Mouse (Mus musculus): ENCODE measurements at regions not wholly inside any gene's neighbourhood (a gene's known extent, or its start where the extent isn't known, plus 50 kb on each side); places are given as distances from the start of the nearest gene placed in this dataset.

DNA sequence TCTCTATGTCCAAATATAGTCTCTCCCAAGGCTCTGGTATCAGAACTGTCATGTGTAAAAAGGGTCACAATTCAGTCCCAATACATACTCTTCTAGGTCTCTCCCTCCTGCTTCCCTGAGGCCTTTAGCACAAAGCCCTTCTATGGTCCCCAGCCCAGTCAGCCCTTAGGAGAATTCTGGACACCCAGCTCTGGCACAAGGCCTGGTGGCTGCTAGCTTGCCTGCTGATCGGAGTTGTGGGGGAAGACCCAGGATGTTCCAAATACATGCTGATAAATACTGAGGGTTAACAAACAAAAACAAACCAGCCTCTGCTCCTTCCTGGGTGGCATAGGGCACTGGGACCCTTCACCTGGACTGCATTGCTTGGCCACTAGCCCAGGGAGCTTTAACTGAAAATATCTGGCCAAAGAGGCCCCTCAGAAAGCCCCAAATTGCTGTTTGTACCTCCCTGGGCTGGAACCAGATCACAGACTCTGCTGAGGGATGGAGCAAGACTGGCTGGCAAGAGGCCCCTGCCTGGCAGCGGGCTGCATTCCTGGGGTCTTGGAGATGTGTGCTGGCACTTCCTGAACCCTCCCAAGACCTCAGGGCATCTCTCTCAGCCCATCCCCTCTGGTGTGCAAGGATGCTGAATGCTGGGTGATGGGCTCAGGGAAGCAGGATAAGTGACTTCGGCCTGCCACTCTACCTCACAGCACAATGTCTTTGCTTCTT, 114.3 kb downstream of the 1810010D01Rik start:
- H3K4me3 ChIP-seq (ENCODE audit: low read depth, low read length) = no peak overlapping the region
- H3K9me3 ChIP-seq (ENCODE audit: control insufficient read depth, low read length) = no peaks in the 10 kb centered on the region
- peak; percentile 43 for DNase-seq (ENCODE audit: low spot score)
- H3K4me2 ChIP-seq (ENCODE audit: low read depth, low read length) = no peak overlapping the region
- WGBS = 67% methylated on average over 3 of the region's 3 CpGs
- H3K9ac ChIP-seq (ENCODE audit: low read depth, low read length) = no peak overlapping the region
- no peak overlapping the region for H3K27ac ChIP-seq (replicated peaks; ENCODE audit: low read depth, low read length)
- H3K4me1 ChIP-seq (ENCODE audit: control insufficient read depth, insufficient read depth, low read length) = peaks cover 11% of the 10 kb centered on the region; the same call in 1 of the 2 replicates
- H3K36me3 ChIP-seq (ENCODE audit: control insufficient read depth, insufficient read depth, low read length) = no peaks in the 10 kb centered on the region
- ATAC-seq (ENCODE audit: low read depth) = no peak
- H3K27me3 ChIP-seq (replicated peaks; ENCODE audit: control insufficient read depth, insufficient read depth, low read length) = no peaks in the 10 kb centered on the region

GRCm38 (mm10) chr7:145092392-145093176, 115.3 kb downstream of the 1810010D01Rik start:
- WGBS = 77% methylated on average over 6 of the region's 6 CpGs
- ATAC-seq (ENCODE audit: low read depth) (no peak), DNase-seq (ENCODE audit: low spot score) (no peak)
- no peaks in the 10 kb centered on the region for H3K27me3 ChIP-seq (replicated peaks; ENCODE audit: control insufficient read depth, insufficient read depth, low read length)
- no peak overlapping the region for H3K27ac ChIP-seq (replicated peaks; ENCODE audit: low read depth, low read length)
- H3K4me3 ChIP-seq (ENCODE audit: low read depth, low read length) = no peak overlapping the region
- peaks cover 11% of the 10 kb centered on the region; the same call in 1 of the 2 replicates for H3K4me1 ChIP-seq (ENCODE audit: control insufficient read depth, insufficient read depth, low read length)
- H3K9ac ChIP-seq (ENCODE audit: low read depth, low read length) = no peak overlapping the region
- H3K4me2 ChIP-seq (ENCODE audit: low read depth, low read length) = no peak overlapping the region
- H3K9me3 ChIP-seq (ENCODE audit: control insufficient read depth, low read length) = no peaks in the 10 kb centered on the region
- no peaks in the 10 kb centered on the region for H3K36me3 ChIP-seq (ENCODE audit: control insufficient read depth, insufficient read depth, low read length)

DNA sequence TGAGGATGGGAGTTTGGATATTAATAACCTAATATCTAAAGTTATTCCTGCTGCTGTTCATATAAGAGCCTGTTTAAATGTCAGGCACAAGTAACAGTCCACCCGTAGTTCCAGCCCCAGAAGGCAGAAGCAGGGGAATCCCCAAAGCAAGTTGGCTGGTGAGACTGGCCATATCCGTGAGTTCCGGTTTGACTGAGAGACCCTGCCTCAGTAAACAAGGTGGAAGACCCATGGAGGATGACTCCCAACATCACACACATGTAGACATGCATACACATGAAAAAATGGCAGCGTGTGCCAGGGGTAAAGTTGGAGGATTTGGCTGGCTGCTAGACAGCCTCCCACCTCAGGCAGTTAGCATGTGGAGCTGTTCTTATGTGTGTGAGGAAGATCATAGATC, 117.1 kb downstream of the 1810010D01Rik start:
- Histone ChIP-seq H3K9ac (ENCODE audit: low read depth, low read length) (no peak overlapping the region), H3K9me3 (ENCODE audit: control insufficient read depth, low read length) (no peaks in the 10 kb centered on the region), H3K4me2 (ENCODE audit: low read depth, low read length) (no peak overlapping the region), H3K4me3 (ENCODE audit: low read depth, low read length) (no peak overlapping the region), H3K36me3 (ENCODE audit: control insufficient read depth, insufficient read depth, low read length) (no peaks in the 10 kb centered on the region), H3K27me3 (replicated peaks; ENCODE audit: control insufficient read depth, insufficient read depth, low read length) (no peaks in the 10 kb centered on the region), H3K4me1 (ENCODE audit: control insufficient read depth, insufficient read depth, low read length) (peaks cover 11% of the 10 kb centered on the region; the same call in 1 of the 2 replicates), H3K27ac (replicated peaks; ENCODE audit: low read depth, low read length) (no peak overlapping the region)
- DNase-seq (ENCODE audit: low spot score) = no peak
- WGBS = 84% methylated on average over 4 of the region's 4 CpGs
- no peak for ATAC-seq (ENCODE audit: low read depth)

DNA sequence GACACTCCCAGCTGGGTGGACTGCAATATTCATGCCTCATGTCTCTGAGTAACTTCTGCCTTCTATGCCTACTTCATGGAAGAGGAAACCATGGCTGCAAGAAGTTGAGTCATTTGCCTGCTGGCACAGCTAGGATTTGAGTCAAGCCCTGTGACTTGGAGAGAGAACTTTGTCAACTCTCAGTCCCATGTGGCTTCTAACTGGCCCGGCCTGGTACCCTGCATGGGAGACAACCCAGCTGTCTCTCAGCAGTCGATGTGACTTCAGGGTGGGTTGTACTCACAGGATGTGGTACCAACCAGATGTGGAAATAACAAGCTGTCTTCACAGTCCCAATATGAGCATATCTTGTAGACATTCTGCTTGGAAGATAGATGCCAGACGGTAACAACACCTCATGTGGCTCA, 118.6 kb downstream of the 1810010D01Rik start:
- Histone ChIP-seq H3K4me2 (ENCODE audit: low read depth, low read length) (no peak overlapping the region), H3K4me3 (ENCODE audit: low read depth, low read length) (no peak overlapping the region), H3K36me3 (ENCODE audit: control insufficient read depth, insufficient read depth, low read length) (no peaks in the 10 kb centered on the region), H3K27me3 (replicated peaks; ENCODE audit: control insufficient read depth, insufficient read depth, low read length) (no peaks in the 10 kb centered on the region), H3K9me3 (ENCODE audit: control insufficient read depth, low read length) (no peaks in the 10 kb centered on the region), H3K4me1 (ENCODE audit: control insufficient read depth, insufficient read depth, low read length) (peaks cover 8% of the 10 kb centered on the region; the same call in 1 of the 2 replicates), H3K9ac (ENCODE audit: low read depth, low read length) (no peak overlapping the region), H3K27ac (replicated peaks; ENCODE audit: low read depth, low read length) (no peak overlapping the region)
- WGBS = 53% methylated on average over 3 of the region's 3 CpGs
- DNase-seq (ENCODE audit: low spot score) (no peak), ATAC-seq (ENCODE audit: low read depth) (no peak)

- Histone ChIP-seq H3K9ac (ENCODE audit: low read depth, low read length) (no peak overlapping the region), H3K27me3 (replicated peaks; ENCODE audit: control insufficient read depth, insufficient read depth, low read length) (no peaks in the 10 kb centered on the region), H3K4me3 (ENCODE audit: low read depth, low read length) (no peak overlapping the region), H3K9me3 (ENCODE audit: control insufficient read depth, low read length) (no peaks in the 10 kb centered on the region), H3K27ac (replicated peaks; ENCODE audit: low read depth, low read length) (no peak overlapping the region), H3K4me2 (ENCODE audit: low read depth, low read length) (no peak overlapping the region), H3K36me3 (ENCODE audit: control insufficient read depth, insufficient read depth, low read length) (no peaks in the 10 kb centered on the region), H3K4me1 (ENCODE audit: control insufficient read depth, insufficient read depth, low read length) (peaks cover 2% of the 10 kb centered on the region; the same call in 1 of the 2 replicates)
- DNase-seq (ENCODE audit: low spot score) = no peak
- ATAC-seq (ENCODE audit: low read depth) = no peak
- WGBS = 86% methylated on average over 3 of the region's 3 CpGs
Observed at GRCm38 (mm10) chr7:145088655-145089054, 119.3 kb downstream of the 1810010D01Rik start.

DNA sequence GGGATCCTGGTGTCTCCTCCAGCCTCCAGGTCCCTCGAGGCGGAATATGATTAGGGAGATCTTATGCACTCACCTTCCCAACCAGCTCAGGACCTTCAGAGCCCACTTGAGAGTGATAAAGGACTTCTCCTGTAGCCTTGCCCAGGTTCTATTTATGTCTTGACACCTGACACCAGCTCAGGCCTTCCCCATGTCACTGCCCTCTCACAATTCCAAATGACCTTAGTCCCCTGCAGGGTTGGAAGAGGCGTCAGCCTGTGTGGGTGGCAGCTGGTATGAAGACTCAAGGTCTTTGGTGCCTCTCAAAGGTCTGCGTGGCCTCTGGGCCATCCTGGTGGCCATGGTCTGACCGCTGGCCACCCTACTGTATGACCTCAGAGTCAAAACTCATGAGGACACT, 120.1 kb downstream of the 1810010D01Rik start:
- H3K36me3 ChIP-seq (ENCODE audit: control insufficient read depth, insufficient read depth, low read length) = no peaks in the 10 kb centered on the region
- ATAC-seq (ENCODE audit: low read depth) (no peak), DNase-seq (ENCODE audit: low spot score) (no peak)
- no peak overlapping the region for H3K27ac ChIP-seq (replicated peaks; ENCODE audit: low read depth, low read length)
- H3K9me3 ChIP-seq (ENCODE audit: control insufficient read depth, low read length) = no peaks in the 10 kb centered on the region
- H3K27me3 ChIP-seq (replicated peaks; ENCODE audit: control insufficient read depth, insufficient read depth, low read length) = no peaks in the 10 kb centered on the region
- no peak overlapping the region for H3K4me3 ChIP-seq (ENCODE audit: low read depth, low read length)
- WGBS = 67% methylated on average over 5 of the region's 5 CpGs
- H3K4me1 ChIP-seq (ENCODE audit: control insufficient read depth, insufficient read depth, low read length) = no peaks in the 10 kb centered on the region
- H3K9ac ChIP-seq (ENCODE audit: low read depth, low read length) = no peak overlapping the region
- no peak overlapping the region for H3K4me2 ChIP-seq (ENCODE audit: low read depth, low read length)

DNA sequence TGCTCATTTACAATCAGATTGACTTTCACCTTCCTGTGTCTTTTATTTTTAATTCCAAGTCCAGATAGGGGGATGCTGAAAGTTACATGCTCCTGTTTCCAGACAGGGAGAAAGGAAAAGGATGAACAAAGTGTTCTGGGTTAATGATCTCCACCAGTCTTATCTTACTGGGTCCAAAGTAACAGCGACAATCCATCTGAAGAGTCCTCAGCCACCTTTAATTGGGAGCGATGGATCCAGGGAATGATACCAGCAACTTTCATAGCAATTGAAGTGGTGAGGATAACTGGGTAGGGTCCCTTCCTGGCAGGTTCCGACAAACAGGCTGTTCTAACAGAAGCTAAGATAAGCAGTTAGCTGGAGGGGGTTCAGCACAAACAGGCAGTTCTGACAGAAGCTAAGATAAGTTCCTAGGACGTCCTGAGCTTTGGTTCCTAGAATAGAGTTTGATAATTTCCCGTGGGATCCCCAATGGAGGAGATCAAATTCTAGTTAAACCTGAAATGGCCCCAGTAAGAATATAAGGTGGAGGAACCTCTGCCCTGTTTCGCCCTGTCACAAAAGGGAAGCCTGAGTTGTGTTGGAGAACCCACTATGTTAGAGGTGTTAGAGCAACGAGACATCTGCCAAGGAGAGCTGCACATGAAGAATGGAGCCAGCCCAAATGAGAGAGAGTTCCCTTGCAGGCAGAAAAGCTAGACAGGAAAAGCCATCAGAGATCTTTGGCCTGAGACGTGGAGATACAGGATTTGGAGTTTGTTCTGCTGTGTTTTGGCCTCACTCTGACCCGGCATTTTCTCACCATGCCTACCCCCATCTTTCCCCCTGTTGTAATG, 124.8 kb downstream of the 1810010D01Rik start:
- Histone ChIP-seq H3K9me3 (ENCODE audit: control insufficient read depth, low read length) (no peaks in the 10 kb centered on the region), H3K36me3 (ENCODE audit: control insufficient read depth, insufficient read depth, low read length) (no peaks in the 10 kb centered on the region), H3K4me2 (ENCODE audit: low read depth, low read length) (no peak overlapping the region), H3K27ac (replicated peaks; ENCODE audit: low read depth, low read length) (no peak overlapping the region), H3K4me3 (ENCODE audit: low read depth, low read length) (no peak overlapping the region), H3K4me1 (ENCODE audit: control insufficient read depth, insufficient read depth, low read length) (no peaks in the 10 kb centered on the region), H3K27me3 (replicated peaks; ENCODE audit: control insufficient read depth, insufficient read depth, low read length) (no peaks in the 10 kb centered on the region), H3K9ac (ENCODE audit: low read depth, low read length) (no peak overlapping the region)
- no peak for ATAC-seq (ENCODE audit: low read depth)
- no peak for DNase-seq (ENCODE audit: low spot score)
- 69% methylated on average over 9 of the region's 9 CpGs for WGBS

- no peak overlapping the region for H3K9ac ChIP-seq (ENCODE audit: low read depth, low read length)
- no peaks in the 10 kb centered on the region for H3K4me1 ChIP-seq (ENCODE audit: control insufficient read depth, insufficient read depth, low read length)
- DNase-seq (ENCODE audit: low spot score) = no peak
- H3K27me3 ChIP-seq (replicated peaks; ENCODE audit: control insufficient read depth, insufficient read depth, low read length) = no peaks in the 10 kb centered on the region
- H3K9me3 ChIP-seq (ENCODE audit: control insufficient read depth, low read length) = no peaks in the 10 kb centered on the region
- no peak overlapping the region for H3K27ac ChIP-seq (replicated peaks; ENCODE audit: low read depth, low read length)
- no peak overlapping the region for H3K4me2 ChIP-seq (ENCODE audit: low read depth, low read length)
- H3K36me3 ChIP-seq (ENCODE audit: control insufficient read depth, insufficient read depth, low read length) = no peaks in the 10 kb centered on the region
- 83% methylated on average over 5 of the region's 5 CpGs for WGBS
- no peak for ATAC-seq (ENCODE audit: low read depth)
- no peak overlapping the region for H3K4me3 ChIP-seq (ENCODE audit: low read depth, low read length)
Observed at GRCm38 (mm10) chr7:145071996-145072790, 132.5 kb upstream of the Ccnd1 start.
